Mouse (Mus musculus) retina, postnatal 7 days (tissue): Measurements from ENCODE around the gene Rdh12.

Experiments
- DNase-seq: peaks from one replicate; pipeline ENCODE4 v3.0.0-alpha.2; 2012; ENCODE audit warnings: low read depth, low spot score

Rdh12 gene

GRCm38 (mm10) chr12:79253294-79254053 is 44.8 kb downstream of the Rdh12 start:
- no peak for DNase-seq

GRCm38 (mm10) chr12:79254975-79255374 is 46.3 kb downstream of the Rdh12 start:
- DNase-seq, result no peak

GRCm38 (mm10) chr12:79260154-79260553 is 51.4 kb downstream of the Rdh12 start:
- DNase-seq, result no peak

GRCm38 (mm10) chr12:79261035-79261434 is 52.3 kb downstream of the Rdh12 start:
- peak; percentile 27 for DNase-seq
